Mouse (Mus musculus): Measurements from ENCODE around the gene Hsd17b14. TPM values are rescaled to one million over a fixed set of nuclear protein-coding genes. Genes with fewer than 3 reads are reported as not detected.
A peak's percentile ranks its signal among the peaks of the same experiment; 100 is the strongest.
"Not testable (repeated sequence)": the region's sequence is repeated elsewhere in the genome, so short reads cannot be mapped to it uniquely, and the experiment has no call there.

Hsd17b14 gene
- not detected for total RNA-seq (2022)

GRCm38 (mm10) chr7:45554744-45555143 is at the start of gene Hsd17b14:
Gene Hsd17b14 (plus strand): TSS chr7:45554893.
- no peak for DNase-seq (ENCODE audit: low spot score in 2 of 2)

GRCm38 (mm10) chr7:45507583-45507982 is 47.1 kb upstream of the Hsd17b14 start:
- DNase-seq (ENCODE audit: low spot score in 2 of 2): no peak

GRCm38 (mm10) chr7:45508561-45508960 is 46.1 kb upstream of the Hsd17b14 start:
- DNase-seq (ENCODE audit: low spot score in 2 of 2): no peak

- no peak for DNase-seq (ENCODE audit: low spot score in 2 of 2)
Measured at GRCm38 (mm10) chr7:45509181-45509882, 45.4 kb upstream of the Hsd17b14 start.

GRCm38 (mm10) chr7:45509912-45510787 is 44.5 kb upstream of the Hsd17b14 start, which contains the start of gene Nucb1:
Gene Nucb1 (minus strand): TSS chr7:45510406.
- peak; percentile 86 to 87 for DNase-seq (ENCODE audit: low spot score in 2 of 2)

GRCm38 (mm10) chr7:45514411-45514810 is 40.3 kb upstream of the Hsd17b14 start:
- no peak for DNase-seq (ENCODE audit: low spot score in 2 of 2)

- DNase-seq (ENCODE audit: low spot score in 2 of 2): no peak
Measured at GRCm38 (mm10) chr7:45515436-45515835, 39.3 kb upstream of the Hsd17b14 start.

- DNase-seq (ENCODE audit: low spot score in 2 of 2): not testable (repeated sequence)
Measured at GRCm38 (mm10) chr7:45516846-45517245, 37.8 kb upstream of the Hsd17b14 start.

- DNase-seq (ENCODE audit: low spot score in 2 of 2): no peak
Measured at GRCm38 (mm10) chr7:45518618-45519017, 36.1 kb upstream of the Hsd17b14 start.

GRCm38 (mm10) chr7:45519345-45520120 is 35.2 kb upstream of the Hsd17b14 start:
- no peak for DNase-seq (ENCODE audit: low spot score in 2 of 2)

GRCm38 (mm10) chr7:45520605-45521004 is 34.1 kb upstream of the Hsd17b14 start:
- no peak for DNase-seq (ENCODE audit: low spot score in 2 of 2)

GRCm38 (mm10) chr7:45521728-45522184 is 32.9 kb upstream of the Hsd17b14 start:
- peak; percentile 88 to 89 for DNase-seq (ENCODE audit: low spot score in 2 of 2)

GRCm38 (mm10) chr7:45522194-45522752 is 32.4 kb upstream of the Hsd17b14 start:
- DNase-seq (ENCODE audit: low spot score in 2 of 2): no peak

GRCm38 (mm10) chr7:45522957-45523676 is 31.6 kb upstream of the Hsd17b14 start:
- DNase-seq (ENCODE audit: low spot score in 2 of 2): no peak

GRCm38 (mm10) chr7:45523678-45524170 is 31.0 kb upstream of the Hsd17b14 start:
- no peak for DNase-seq (ENCODE audit: low spot score in 2 of 2)

- no peak for DNase-seq (ENCODE audit: low spot score in 2 of 2)
Measured at GRCm38 (mm10) chr7:45524841-45525621, 29.7 kb upstream of the Hsd17b14 start.

GRCm38 (mm10) chr7:45525809-45526473 is 28.8 kb upstream of the Hsd17b14 start, which contains the start of the genes Ppp1r15a and Plekha4:
Gene Ppp1r15a (minus strand): TSS chr7:45526268.
Gene Plekha4 (plus strand): TSS chr7:45526330.
- peak; percentile 90 to 95 for DNase-seq (ENCODE audit: low spot score in 2 of 2)

- DNase-seq (ENCODE audit: low spot score in 2 of 2): no peak
Measured at GRCm38 (mm10) chr7:45526474-45527120, 28.1 kb upstream of the Hsd17b14 start.
